Mouse (Mus musculus) heart, postnatal 0 days (tissue): ENCODE results near the gene Ewsr1.

Experiments
- CTCF ChIP-seq: IDR thresholded peaks from 2 replicates; pipeline ENCODE4 v1.5.1; 2016; ENCODE audit warnings: antibody characterized with exemption, control low read depth, low read depth
- EP300 ChIP-seq: IDR thresholded peaks from 2 replicates; pipeline ENCODE4 v1.6.1; 2016; ENCODE audit warnings: antibody characterized with exemption, low read depth

- TF ChIP-seq CTCF = no peak
- TF ChIP-seq EP300 = no peak
These were observed 70.8 kb downstream of the Ewsr1 start for GRCm38 (mm10) chr11:5028228-5028627.
